Mouse (Mus musculus): Measurements from ENCODE around the gene Zfp651. TPM values are rescaled to one million over a fixed set of nuclear protein-coding genes. Genes with fewer than 3 reads are reported as not detected.

Zfp651 gene
- polyA plus RNA-seq (2012; rRNA removed; ENCODE audit: low replicate concordance): 32.2 and 38.5 TPM in 2 replicates

GRCm38 (mm10) chr9:121759091-121760081, at the start of gene Zfp651:
Gene Zfp651, plus strand, starts transcription at chr9:121759330.

GRCm38 (mm10) chr9:121709898-121710583, 49.1 kb upstream of the Zfp651 start, which contains the start of gene Ss18l2:
Gene Ss18l2, plus strand, starts transcription at chr9:121710329.

GRCm38 (mm10) chr9:121718792-121719318, 40.3 kb upstream of the Zfp651 start, which contains the start of gene Nktr:
Gene Nktr, plus strand, starts transcription at chr9:121719169.

GRCm38 (mm10) chr9:121777484-121778065, 18.4 kb downstream of the Zfp651 start, which contains the start of gene Klhl40:
Gene Klhl40, plus strand, starts transcription at chr9:121777607.

GRCm38 (mm10) chr9:121791757-121792521, 32.8 kb downstream of the Zfp651 start, which contains the start of gene Hhatl:
Gene Hhatl, minus strand, starts transcription at chr9:121792507.

Other genes with a start within 250 kb of the Zfp651 start
- 0.75 and 2.3 TPM in 2 replicates for gene Lyzl4, start 117.2 kb upstream of the Zfp651 start, polyA plus RNA-seq (2012; rRNA removed; ENCODE audit: low replicate concordance)
- 8.6 and 16.1 TPM in 2 replicates for gene Vipr1, start 116.6 kb upstream of the Zfp651 start, polyA plus RNA-seq (2012; rRNA removed; ENCODE audit: low replicate concordance)
- gene Sec22c, start 53.8 kb upstream of the Zfp651 start, polyA plus RNA-seq (2012; rRNA removed; ENCODE audit: low replicate concordance): 9.8 and 12.9 TPM in 2 replicates
- gene Ss18l2, start 49.0 kb upstream of the Zfp651 start, polyA plus RNA-seq (2012; rRNA removed; ENCODE audit: low replicate concordance): 20.8 and 39.2 TPM in 2 replicates
- gene Nktr, start 40.2 kb upstream of the Zfp651 start, polyA plus RNA-seq (2012; rRNA removed; ENCODE audit: low replicate concordance): 41.7 and 70.3 TPM in 2 replicates
- 35.9 TPM in 1 of 2 replicates, not detected in the other for gene Klhl40, start 18.3 kb downstream of the Zfp651 start, polyA plus RNA-seq (2012; rRNA removed; ENCODE audit: low replicate concordance)
- 0.10 and 78.6 TPM in 2 replicates for gene Hhatl, start 33.2 kb downstream of the Zfp651 start, polyA plus RNA-seq (2012; rRNA removed; ENCODE audit: low replicate concordance)
- gene Ccdc13, start 80.1 kb downstream of the Zfp651 start, polyA plus RNA-seq (2012; rRNA removed; ENCODE audit: low replicate concordance): 0.26 and 0.52 TPM in 2 replicates
- gene Higd1a, start 99.0 kb downstream of the Zfp651 start, polyA plus RNA-seq (2012; rRNA removed; ENCODE audit: low replicate concordance): 10.6 and 27.1 TPM in 2 replicates
- gene Ackr2, start 139.0 kb downstream of the Zfp651 start, polyA plus RNA-seq (2012; rRNA removed; ENCODE audit: low replicate concordance): 9.3 and 16.2 TPM in 2 replicates
- 0.57 and 4.3 TPM in 2 replicates for gene Cyp8b1, start 157.0 kb downstream of the Zfp651 start, polyA plus RNA-seq (2012; rRNA removed; ENCODE audit: low replicate concordance)
- gene Fam198a, start 191.7 kb downstream of the Zfp651 start, polyA plus RNA-seq (2012; rRNA removed; ENCODE audit: low replicate concordance): 2.4 and 3.1 TPM in 2 replicates
- gene Pomgnt2, start 237.8 kb downstream of the Zfp651 start, polyA plus RNA-seq (2012; rRNA removed; ENCODE audit: low replicate concordance): 18.3 and 18.9 TPM in 2 replicates

All from mammary gland, adult 2 months (tissue).